Mouse (Mus musculus): ENCODE data around the gene Timm22. TPM values are rescaled to one million over a fixed set of nuclear protein-coding genes. Genes with fewer than 3 reads are reported as not detected.
A peak's percentile ranks its signal among the peaks of the same experiment; 100 is the strongest.

Timm22 gene
- total RNA-seq (2014; fragmentation: Nextera tagmentation) (21.3 and 32.4 TPM in 2 replicates), total RNA-seq (2017) (9.9 and 13.9 TPM in 2 replicates)

DNA sequence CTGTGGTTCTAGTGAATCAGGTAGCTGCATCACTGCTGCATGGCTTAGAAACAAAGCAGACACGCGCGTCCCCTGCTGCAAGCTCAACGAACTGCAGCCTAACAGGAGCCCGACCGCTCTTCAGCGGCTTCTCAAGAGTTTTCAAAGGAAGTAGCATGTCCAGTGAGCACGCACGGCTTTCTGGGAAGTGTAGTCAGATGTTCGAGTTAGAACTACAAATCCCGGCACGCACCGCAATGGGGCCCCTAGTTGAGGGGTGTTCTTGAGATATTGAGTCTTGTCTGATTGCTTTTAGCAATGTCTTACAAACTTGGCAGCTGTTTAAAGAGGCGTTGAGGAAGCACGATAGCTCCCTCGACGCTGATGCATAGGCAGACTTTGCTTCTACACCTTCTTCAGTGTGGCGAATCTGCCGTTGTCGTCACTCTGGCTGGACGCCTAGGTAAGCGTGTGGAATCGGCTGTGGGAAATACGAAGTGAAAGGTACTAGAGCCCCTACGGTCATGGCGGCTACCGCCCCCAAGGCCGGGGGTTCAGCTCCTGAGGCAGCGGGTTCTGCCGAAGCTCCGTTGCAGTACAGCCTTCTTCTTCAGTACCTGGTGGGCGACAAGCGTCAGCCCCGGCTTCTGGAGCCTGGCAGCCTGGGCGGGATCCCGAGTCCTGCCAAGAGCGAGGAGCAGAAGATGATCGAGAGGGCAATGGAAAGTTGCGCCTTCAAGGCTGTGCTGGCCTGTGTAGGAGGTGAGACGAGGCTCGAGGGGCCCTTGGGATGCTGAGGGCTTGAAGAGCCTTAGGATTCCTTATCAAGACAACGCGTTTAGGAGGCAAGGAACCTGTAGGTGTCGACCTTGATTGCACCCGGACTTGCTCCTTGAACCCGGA is at the start of gene Timm22:
Gene Timm22, plus strand, starts transcription at position 251 of the 882 bp plus-strand sequence.
- ATAC-seq (replicated peaks; ENCODE audit: poor library complexity, severe bottlenecking), result peak; percentile 98

DNA sequence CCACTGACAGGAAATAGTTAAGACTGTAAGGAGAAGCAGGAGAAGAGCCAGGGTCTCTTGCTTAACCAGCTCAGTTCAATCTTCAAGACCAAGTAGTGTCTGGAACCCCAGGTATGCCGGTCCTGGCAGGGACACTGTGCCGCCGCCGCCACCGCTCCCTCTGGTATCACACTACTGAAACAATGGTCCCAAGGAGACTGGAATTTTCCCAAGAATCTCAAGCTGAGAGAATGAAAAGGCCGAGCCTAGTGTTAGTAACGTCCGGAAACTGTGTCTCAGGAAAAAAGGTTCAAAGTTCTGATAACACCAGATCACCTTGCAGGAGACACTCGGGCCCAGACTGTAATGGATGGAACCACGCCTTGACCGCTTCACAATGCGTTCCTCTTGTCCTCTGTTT is 49.3 kb upstream of the Timm22 start:
- ATAC-seq (replicated peaks; ENCODE audit: poor library complexity, severe bottlenecking), result no peak

DNA sequence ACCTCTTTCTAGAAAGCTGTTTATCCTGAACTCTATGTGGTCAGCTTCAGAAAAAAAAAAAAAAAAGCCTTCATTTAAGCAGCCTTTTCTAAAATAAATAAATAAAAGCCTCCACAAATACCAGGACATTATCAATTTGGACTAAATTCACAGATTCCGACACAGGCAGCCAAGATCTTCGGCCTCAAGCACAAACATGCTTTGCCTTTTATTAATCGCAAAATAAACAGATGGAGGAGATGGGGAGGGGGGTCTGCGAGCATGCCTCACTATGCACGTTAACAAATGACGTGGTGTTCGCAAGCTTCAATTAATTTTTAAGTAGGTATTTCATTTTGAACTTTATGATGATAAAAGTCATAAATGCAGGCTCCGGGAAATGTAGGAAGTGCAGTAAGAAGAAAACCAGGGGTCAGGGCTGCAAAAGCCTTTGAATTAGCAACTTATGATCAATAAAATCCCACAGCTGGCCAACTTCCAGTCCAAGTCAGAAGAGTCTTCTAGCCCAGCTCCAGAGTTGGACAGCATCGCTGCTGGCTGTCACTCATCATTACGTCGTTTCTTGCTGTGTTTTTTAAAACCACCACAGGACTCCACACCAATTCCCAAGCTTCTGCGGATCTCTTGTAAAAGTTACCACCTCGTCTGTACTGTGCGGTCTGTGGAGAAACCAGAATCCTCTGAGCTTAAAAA is 48.0 kb upstream of the Timm22 start:
- no peak for ATAC-seq (replicated peaks; ENCODE audit: poor library complexity, severe bottlenecking)

DNA sequence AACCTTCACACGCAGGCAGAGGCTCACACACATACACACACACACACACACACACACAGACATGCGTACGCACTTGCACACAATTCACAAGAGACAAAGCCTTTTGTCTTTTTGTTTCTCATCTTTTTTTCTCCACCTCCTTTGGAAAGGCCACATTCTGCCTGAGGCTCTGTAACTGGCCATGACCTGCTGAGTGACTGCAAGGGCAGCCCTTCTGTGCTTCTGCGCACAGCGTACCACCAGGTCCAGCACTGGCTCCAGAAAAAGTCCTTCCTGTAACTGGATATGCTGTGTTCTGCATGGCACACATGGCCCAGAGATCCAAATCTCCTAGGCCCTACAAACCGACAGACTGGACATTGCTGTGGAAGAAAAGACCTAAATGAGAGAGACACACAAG is 46.5 kb upstream of the Timm22 start:
- ATAC-seq (replicated peaks; ENCODE audit: poor library complexity, severe bottlenecking), result no peak

DNA sequence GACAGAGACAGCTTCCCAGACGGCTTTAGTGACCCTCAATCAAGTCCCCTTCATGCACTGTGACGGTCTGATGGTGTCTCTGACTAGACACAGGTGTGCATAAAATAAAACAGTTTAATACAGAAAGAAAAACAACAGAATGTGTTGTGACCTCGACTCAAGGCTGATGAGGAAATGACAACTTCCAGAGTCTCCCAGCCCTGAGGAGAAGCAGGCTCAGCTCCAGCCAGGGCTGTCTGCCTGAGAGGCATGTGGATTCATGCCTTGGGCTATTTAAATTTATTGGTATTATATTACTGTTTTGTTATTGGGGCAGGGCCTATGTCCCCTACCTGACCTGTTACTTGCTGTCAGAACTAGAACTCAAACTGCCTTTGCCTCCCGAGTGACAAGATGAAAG is 45.3 kb upstream of the Timm22 start:
- no peak for ATAC-seq (replicated peaks; ENCODE audit: poor library complexity, severe bottlenecking)

DNA sequence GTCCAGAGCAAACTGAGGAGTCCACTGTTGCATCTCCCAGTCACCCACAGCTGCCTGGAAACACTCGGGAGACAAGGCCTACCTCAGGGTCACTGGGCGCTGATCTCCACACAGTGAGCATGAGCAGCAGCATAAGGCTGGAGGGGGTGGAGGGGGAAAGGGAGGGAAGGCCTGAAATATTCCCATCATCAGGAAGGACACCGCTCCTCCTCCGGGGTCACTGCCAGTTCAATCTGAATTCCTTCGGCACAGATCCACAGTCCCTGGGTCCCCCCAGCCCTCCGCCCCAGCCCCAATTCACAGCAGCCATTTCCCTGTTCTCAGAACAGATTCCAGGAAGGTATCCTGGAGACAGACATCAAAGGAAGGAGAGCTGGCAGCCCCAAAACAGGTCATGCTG is 43.6 kb upstream of the Timm22 start:
- no peak for ATAC-seq (replicated peaks; ENCODE audit: poor library complexity, severe bottlenecking)

DNA sequence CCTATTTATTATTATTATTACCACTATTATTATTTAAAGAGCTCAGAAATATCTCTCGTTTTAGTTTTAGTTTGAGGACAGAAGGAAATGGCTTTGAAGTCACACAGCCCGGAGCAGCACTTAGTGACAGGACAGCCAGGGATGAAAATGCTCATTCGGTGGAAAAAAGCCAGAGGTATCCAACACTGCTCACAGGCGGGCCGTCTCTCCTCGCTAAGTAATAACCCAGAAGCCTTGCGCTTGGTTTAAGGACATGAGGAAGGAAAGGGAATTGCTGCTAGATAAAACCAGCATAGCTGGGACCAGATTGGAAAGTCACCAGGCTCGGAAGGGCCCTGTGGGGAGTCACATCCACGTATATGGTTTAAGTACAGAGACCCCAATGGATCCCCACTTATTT is 43.1 kb upstream of the Timm22 start:
- no peak for ATAC-seq (replicated peaks; ENCODE audit: poor library complexity, severe bottlenecking)

DNA sequence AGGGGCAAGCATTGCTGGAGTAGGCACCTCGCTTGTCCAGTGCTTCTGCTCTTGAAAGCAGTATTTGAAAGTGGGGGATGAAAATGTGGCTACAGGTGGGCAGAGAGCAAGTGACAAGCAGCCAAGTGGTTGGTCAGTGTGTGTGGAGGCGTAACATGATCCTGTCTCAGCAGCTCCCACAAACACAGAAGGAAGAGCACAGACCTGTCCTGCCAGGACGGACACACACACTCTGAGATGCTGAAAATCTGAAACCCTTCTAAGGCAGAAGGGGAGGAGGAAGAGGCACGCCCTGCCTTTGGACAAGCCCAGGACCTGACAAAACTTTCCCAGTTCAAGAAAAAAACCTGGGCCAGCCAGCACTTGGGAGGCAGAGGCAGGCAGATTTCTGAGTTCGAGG is 42.7 kb upstream of the Timm22 start:
- no peak for ATAC-seq (replicated peaks; ENCODE audit: poor library complexity, severe bottlenecking)

DNA sequence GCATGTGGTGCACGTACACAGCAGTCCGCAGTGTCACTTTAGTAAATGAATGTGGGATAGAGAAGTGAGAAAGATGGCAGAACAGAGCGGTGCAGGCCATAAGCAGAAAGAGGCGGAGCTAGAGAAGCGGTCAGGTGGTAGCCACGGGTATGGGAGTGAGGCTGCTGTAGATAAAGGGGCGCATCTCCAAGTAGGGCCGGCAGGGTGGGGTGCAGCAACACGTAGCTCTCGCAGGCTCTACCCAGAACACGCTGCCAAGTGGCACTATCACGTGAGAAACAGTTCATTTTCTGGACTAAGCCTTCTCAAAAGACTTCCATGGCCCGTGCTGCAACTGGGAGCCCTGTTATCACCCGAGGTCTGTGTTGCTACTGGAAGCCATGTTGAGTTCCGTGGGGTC is 40.0 kb upstream of the Timm22 start:
- no peak for ATAC-seq (replicated peaks; ENCODE audit: poor library complexity, severe bottlenecking)

DNA sequence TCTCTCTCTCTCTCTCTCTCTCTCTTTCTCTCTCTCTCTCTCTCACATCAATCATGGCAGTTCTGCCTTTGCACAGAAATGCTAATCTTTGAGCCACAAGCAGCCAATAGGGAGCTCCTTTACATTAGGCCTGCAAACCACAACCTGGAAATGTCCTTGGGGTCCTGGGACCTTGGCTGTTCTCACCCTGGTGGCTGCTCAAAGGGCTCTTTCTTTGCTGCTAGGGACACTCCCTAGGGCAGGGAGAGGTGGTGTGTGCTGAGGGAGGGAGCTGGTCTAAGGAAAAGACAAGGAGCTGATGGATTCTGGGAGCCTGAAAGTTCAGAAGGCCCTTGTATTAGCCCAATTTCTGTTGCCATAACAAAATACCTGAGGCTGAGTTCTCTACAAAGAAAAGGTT is 36.3 kb upstream of the Timm22 start:
- no peak for ATAC-seq (replicated peaks; ENCODE audit: poor library complexity, severe bottlenecking)

DNA sequence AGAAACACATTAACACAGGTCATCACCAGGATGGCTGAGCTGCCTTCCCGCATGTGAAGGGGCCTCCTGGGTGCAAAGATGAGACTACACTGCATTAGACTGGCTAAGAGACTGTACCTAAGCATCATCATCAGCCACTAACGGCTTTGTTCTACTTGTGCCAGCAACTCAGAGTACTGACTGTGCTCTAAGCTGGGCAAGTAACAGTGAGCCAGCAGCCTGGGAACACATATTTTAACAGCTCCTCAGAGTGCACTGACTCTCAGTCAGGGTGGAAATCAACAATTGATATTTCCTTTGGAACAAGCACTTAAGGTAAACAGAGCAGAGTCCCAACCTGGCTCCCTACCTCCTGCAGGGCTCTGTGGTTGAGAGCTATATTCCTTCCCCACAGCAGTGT is 34.6 kb upstream of the Timm22 start:
- ATAC-seq (replicated peaks; ENCODE audit: poor library complexity, severe bottlenecking), result no peak

DNA sequence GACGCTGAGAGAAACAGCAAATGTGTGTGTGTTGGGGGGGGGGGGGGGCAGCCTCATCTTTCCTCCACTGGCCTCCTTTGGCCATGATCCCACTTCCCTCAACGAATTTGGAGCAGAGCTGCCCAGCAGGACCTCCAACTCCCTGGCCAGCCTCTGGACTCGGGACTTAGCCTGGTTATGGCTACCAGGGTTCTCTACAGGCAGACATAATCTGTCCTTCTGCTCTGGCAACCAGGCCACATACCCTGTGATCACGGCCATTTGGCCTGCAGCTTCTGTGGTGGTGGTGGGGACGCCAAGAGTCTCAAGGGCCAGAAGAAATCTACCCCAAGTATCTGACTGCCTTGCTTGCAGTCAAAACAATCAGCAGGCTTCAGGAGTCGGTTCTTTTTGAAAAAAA is 34.2 kb upstream of the Timm22 start:
- no peak for ATAC-seq (replicated peaks; ENCODE audit: poor library complexity, severe bottlenecking)

DNA sequence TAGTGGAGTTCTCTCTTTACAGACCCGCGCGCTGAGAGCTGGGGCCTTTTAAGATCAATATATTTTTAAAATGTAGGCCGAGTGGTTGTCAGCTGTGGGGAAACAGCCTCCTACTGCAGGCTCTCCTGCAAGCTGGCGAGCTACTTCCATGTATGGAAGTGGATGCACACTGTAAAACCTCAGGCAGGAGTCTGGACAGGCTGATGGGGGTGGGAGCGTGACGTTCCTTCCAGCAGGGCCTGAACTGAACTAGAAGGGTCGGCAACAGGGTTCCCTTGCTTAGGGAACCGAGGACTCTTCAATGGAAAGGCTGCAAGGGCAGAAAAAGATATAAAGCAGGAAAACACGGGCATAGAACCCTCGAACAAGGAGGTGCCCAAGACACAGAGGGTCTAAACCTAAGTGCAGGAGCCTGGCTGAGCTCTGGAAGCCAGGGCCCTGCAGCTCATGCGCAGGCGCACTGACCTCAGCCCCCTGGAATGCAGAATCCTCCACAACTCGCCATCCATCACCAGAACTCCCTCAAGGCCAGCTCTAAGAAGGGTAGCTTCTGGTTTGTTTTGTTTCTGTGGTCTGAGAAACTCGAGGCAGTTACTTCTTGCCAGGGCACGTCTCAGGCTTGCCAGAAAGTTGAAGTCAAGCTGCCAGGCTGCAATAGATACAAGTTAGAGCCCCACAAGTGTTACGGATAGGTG is 32.1 kb upstream of the Timm22 start:
- ATAC-seq (replicated peaks; ENCODE audit: poor library complexity, severe bottlenecking), result no peak

DNA sequence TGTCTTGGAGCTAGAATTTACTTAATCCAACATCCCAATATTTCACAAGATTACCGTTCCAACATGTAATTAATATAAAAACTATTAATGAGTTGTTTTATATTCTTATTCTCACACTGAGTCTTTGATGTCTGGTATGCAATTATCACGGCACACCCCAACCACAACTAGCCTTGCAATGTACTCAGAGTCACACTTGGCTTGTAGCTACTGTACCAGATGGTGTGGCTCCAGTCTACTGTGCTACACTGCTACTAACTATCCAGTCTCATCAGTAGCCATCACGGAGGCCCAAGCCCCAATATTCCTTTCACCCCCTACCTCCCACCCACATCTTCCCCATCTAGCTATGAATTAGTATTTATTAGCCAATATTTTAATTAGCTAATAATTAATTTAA is 30.3 kb upstream of the Timm22 start:
- ATAC-seq (replicated peaks; ENCODE audit: poor library complexity, severe bottlenecking), result no peak

DNA sequence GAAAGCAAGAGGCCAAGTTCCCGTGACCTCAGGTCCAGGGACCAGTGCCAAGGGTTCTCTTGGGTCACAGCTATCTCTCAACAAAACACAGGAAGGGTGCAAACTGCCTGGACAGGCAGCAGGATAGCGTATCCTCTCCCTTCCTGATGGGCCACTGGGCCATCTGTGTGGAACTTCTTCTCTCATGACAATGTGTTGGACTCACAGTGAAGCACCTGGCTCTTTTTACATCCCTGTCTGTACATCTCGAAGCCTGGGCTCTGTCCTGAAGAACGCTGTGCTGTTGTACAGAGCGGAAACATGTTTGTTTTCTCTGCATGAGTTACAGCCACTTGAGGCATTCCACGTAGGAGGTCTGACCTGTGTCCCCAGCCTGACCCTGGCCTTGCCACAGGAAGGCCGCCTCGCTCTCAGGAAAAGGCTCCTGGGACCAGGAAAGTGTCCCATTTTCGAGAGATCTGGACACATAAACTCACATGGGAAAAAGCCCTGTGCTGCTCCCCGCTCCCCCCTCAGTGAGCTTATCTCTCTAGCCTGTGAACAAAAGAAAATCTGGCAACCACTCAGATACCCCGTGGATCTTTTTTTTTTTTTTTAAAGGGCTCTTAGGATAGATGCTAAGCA is 26.7 kb upstream of the Timm22 start:
- no peak for ATAC-seq (replicated peaks; ENCODE audit: poor library complexity, severe bottlenecking)

DNA sequence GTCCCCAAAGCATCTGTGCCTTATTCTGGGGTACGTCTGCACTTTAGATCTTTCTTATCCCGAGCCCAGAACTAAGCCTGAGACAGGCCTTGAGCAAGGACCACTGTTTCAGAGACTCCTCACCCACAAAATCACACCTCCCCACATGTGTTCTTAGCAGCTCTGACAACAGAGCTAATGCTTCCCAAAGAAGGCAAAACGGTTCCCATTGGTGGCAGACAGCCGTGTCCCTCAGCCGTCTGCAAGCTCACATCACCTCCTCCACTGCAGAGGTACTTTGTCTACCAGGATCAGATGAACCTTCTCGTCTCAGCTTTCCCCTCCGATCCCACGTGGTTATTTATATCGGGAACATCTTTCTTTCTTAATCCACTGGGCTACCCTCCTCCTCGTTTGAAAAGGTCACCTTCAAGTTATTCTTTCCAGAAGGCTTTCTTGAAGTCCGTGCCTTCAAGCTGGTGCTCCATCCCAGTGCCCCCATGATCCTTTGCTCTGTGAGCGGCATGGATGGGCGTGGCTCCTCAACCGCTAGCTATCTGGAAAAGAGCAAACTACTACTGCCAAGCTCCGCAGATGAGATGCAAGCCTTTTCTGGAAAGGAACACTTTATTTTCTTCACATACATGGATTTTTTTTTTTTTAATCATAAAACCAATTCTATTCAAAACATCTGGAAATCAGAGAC is 25.4 kb upstream of the Timm22 start:
- ATAC-seq (replicated peaks; ENCODE audit: poor library complexity, severe bottlenecking), result no peak

DNA sequence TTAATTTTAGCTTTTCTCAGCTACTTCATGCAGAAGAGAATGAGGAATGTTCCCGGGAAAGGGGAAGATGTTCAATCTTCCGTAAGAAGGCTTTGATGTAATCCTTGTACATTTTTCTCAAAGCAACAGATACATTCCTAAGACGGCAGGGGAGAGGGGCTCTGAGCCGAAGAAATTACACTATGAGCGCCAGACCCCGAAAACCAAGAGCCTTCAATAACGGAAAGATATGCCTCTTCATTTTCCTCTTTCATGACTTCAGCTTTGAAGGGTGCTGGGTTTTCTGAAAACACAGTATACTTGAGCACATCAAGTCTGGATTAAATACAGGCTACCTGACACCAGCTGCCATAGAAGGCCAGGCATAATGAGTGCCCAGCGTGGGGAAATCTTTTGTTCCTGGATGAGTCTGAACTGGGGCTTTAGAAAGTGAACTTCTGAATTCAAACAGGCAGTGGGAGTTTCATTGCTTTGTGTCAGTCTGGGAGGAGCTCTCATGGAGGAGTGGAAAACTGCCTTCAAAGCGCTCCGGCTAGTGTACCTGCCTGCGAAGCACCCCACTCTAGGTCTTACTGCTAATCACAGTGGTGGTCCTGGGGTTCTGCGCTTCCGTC is 23.9 kb upstream of the Timm22 start:
- no peak for ATAC-seq (replicated peaks; ENCODE audit: poor library complexity, severe bottlenecking)

DNA sequence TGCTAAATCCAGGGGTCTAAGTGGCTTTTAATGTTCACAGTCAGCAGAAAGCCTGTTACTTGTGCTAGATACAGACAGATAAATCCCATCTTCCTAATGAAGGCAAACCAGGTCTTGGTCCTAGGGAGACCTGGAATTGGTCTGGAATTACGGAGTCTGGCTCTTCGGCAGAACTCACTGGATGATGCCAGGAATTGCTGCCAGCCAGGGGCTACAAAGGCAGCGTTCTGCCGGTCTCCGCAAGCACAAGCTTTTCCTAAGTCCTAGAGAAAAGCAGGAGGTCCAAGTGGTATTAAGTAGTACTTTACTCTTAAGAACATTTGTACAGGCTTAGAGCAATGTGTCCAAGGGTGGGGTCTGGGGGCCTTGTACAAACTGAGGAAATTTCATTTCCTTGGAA is 22.4 kb upstream of the Timm22 start:
- ATAC-seq (replicated peaks; ENCODE audit: poor library complexity, severe bottlenecking), result no peak

DNA sequence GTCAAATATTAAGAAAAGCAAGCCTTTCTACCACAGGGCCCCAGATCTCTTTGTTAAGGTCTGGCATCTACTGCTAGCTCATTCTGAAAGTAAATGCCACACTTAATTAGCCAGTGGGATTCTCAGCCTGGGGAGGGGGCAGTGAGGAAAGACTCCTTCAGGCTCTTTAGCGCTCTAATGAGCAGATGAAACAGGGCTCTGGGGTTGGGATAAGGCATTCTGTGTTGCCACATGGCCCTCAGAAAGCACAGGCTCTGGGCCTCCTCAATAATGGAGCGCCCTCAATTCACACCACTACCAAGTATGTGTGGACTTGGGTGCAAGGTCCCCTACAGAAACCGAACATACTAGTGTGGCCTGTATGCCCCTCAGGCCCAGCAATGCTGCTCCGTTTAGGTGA is 21.7 kb upstream of the Timm22 start:
- ATAC-seq (replicated peaks; ENCODE audit: poor library complexity, severe bottlenecking), result no peak

DNA sequence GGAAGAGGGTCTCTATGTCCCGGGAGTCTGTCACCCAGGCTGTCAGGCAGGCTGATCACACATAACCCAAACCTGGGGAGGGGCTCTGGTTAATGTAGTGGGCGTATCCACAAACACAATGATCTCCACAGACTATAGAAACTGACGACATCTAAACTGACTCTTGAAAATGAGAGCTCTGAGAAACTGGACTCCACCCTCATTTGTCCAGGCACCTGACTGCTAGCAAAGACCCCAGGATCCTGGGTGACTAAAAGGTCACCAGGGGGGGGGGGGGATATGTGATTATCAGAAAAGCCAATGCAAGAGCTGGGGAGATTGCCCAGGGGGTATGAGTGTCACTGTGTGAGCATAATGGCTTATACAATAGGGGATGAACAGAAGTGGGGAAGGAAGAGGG is 21.0 kb upstream of the Timm22 start:
- ATAC-seq (replicated peaks; ENCODE audit: poor library complexity, severe bottlenecking), result no peak
